Mouse (Mus musculus) CH12.LX (cell line): ENCODE data around the gene Tmem35b. TPM values are rescaled to one million over a fixed set of nuclear protein-coding genes. Genes with fewer than 3 reads are reported as not detected.

Experiments
- DNase-seq: peaks from one replicate; pipeline ENCODE4 v3.0.0-alpha.2; 2013; ENCODE audit errors: extremely low read depth
- H3K27ac ChIP-seq: 2 replicates; pipeline ENCODE4 v1.5.1; 2012; ENCODE audit warnings: low read depth, mild to moderate bottlenecking, control low read depth, moderate library complexity; ENCODE audit not compliant: insufficient read depth
- H3K27me3 ChIP-seq: replicated peaks from 2 replicates; pipeline ENCODE3; 2012; ENCODE audit warnings: inconsistent platforms
- H3K36me3 ChIP-seq, 2 experiments: replicated peaks in 1 of 2; 2 replicates each; pipeline versions ENCODE3 to v1.6.1; 2012; ENCODE audit warnings: inconsistent platforms in 1 of 2, low read length in 1 of 2, mild to moderate bottlenecking in 1 of 2, mixed read lengths in 1 of 2, moderate library complexity in 1 of 2; ENCODE audit not compliant: control insufficient read depth in 1 of 2, insufficient read depth in 1 of 2
- H3K4me1 ChIP-seq, 2 experiments: 2 replicates each; pipeline ENCODE4 v1.6.1; 2012; ENCODE audit warnings: inconsistent platforms in 1 of 2, moderate library complexity in 1 of 2; ENCODE audit not compliant: insufficient read depth in 2 of 2, control insufficient read depth in 1 of 2
- H3K4me2 ChIP-seq: 2 replicates; pipeline ENCODE4 v1.6.1; 2012; ENCODE audit warnings: low read depth, mild to moderate bottlenecking, control low read depth; ENCODE audit not compliant: poor library complexity, insufficient read depth, severe bottlenecking
- H3K4me3 ChIP-seq, 3 experiments: fragments of 150-350 bp in 1 of 3; sonication (generic) in 1 of 3; replicated peaks in 1 of 3; 2 replicates each; pipeline versions ENCODE3 to v1.5.1; 2011 to 2012; ENCODE audit warnings: low read depth in 2 of 3, low read length in 2 of 3, mild to moderate bottlenecking in 2 of 3, moderate library complexity in 2 of 3, control low read depth in 1 of 3, improper control_type of control experiment in 1 of 3, inconsistent platforms in 1 of 3, mixed read lengths in 1 of 3; ENCODE audit not compliant: poor library complexity in 1 of 3
- H3K79me2 ChIP-seq: replicated peaks from 2 replicates; pipeline ENCODE4 v1.6.1; 2012; ENCODE audit warnings: mild to moderate bottlenecking, moderate library complexity; ENCODE audit not compliant: control insufficient read depth, poor library complexity, insufficient read depth, severe bottlenecking; ENCODE audit errors: extremely low read depth
- H3K9ac ChIP-seq: 2 replicates; pipeline ENCODE4 v1.6.1; 2012; ENCODE audit warnings: low read depth, mild to moderate bottlenecking, control low read depth, moderate library complexity; ENCODE audit not compliant: insufficient read depth
- H3K9me3 ChIP-seq: replicated peaks from 2 replicates; pipeline ENCODE3; 2012; ENCODE audit warnings: low read length, inconsistent platforms, mixed read lengths
- BHLHE40 ChIP-seq: IDR thresholded peaks from 2 replicates; pipeline ENCODE4 v1.6.1; 2011; ENCODE audit warnings: mild to moderate bottlenecking, low read depth, low read length, improper control_type of control experiment
- CHD1 ChIP-seq: IDR thresholded peaks from 2 replicates; pipeline ENCODE4 v1.6.1; 2012; ENCODE audit warnings: low read depth, low read length, improper control_type of control experiment, inconsistent platforms
- CTCF ChIP-seq, 2 experiments: IDR thresholded peaks in 1 of 2; conservative IDR thresholded peaks in 1 of 2; 2 replicates each; pipeline ENCODE4 v1.5.1; 2011 to 2012; ENCODE audit warnings: low read depth in 2 of 2, low read length in 2 of 2, improper control_type of control experiment in 1 of 2, inconsistent platforms in 1 of 2, mild to moderate bottlenecking in 1 of 2, moderate library complexity in 1 of 2
- E2F4 ChIP-seq: IDR thresholded peaks from 2 replicates; pipeline ENCODE4 v1.6.1; 2011; ENCODE audit warnings: low read depth, low read length, improper control_type of control experiment; ENCODE audit not compliant: insufficient replicate concordance
- ELF1 ChIP-seq: IDR thresholded peaks from 2 replicates; pipeline ENCODE4 v1.6.1; 2014; ENCODE audit warnings: low read depth, mild to moderate bottlenecking, inconsistent platforms, low read length, improper control_type of control experiment
- EP300 ChIP-seq: IDR thresholded peaks from 2 replicates; pipeline ENCODE4 v1.6.1; 2011; ENCODE audit warnings: low read length, improper control_type of control experiment
- GABPA ChIP-seq: IDR thresholded peaks from 2 replicates; pipeline ENCODE4 v1.6.1; 2012; ENCODE audit warnings: low read depth, low read length, improper control_type of control experiment, inconsistent platforms; ENCODE audit not compliant: insufficient replicate concordance
- HCFC1 ChIP-seq: IDR thresholded peaks from 2 replicates; pipeline ENCODE4 v1.6.1; 2012; ENCODE audit warnings: low read depth, mild to moderate bottlenecking, inconsistent platforms, low read length, improper control_type of control experiment
- IRF4 ChIP-seq: IDR thresholded peaks from 2 replicates; pipeline ENCODE4 v1.6.1; 2014; ENCODE audit warnings: low read depth, mild to moderate bottlenecking, inconsistent platforms, low read length, improper control_type of control experiment
- JUND ChIP-seq: conservative IDR thresholded peaks from 2 replicates; pipeline ENCODE4 v1.6.1; 2011; ENCODE audit warnings: low read depth, low read length, improper control_type of control experiment
- MAX ChIP-seq: IDR thresholded peaks from 2 replicates; pipeline ENCODE4 v1.6.1; 2011; ENCODE audit warnings: low read length, improper control_type of control experiment
- MAZ ChIP-seq: IDR thresholded peaks from 2 replicates; pipeline ENCODE4 v1.6.1; 2012; ENCODE audit warnings: low read depth, mild to moderate bottlenecking, inconsistent platforms, low read length, improper control_type of control experiment, moderate library complexity
- MXI1 ChIP-seq: IDR thresholded peaks from 2 replicates; pipeline ENCODE4 v1.6.1; 2011; ENCODE audit warnings: mild to moderate bottlenecking, low read depth, low read length, improper control_type of control experiment
- MYC ChIP-seq: IDR thresholded peaks from 2 replicates; pipeline ENCODE4 v1.6.1; 2011; ENCODE audit warnings: low read depth, mild to moderate bottlenecking, improper control_type of control experiment, low read length
- NELFE ChIP-seq: IDR thresholded peaks from 2 replicates; pipeline ENCODE4 v1.6.1; 2011; ENCODE audit warnings: low read depth, low read length, improper control_type of control experiment
- NRF1 ChIP-seq: IDR thresholded peaks from 2 replicates; pipeline ENCODE4 v1.6.1; 2014; ENCODE audit warnings: low read depth, mild to moderate bottlenecking, inconsistent platforms, low read length, improper control_type of control experiment, moderate library complexity
- PAX5 ChIP-seq: IDR thresholded peaks from 2 replicates; pipeline ENCODE4 v1.6.1; 2012; ENCODE audit warnings: low read length, inconsistent platforms, mixed read lengths
- POLR2A ChIP-seq: IDR thresholded peaks from 2 replicates; pipeline ENCODE4 v1.6.1; 2011; ENCODE audit warnings: low read depth, mild to moderate bottlenecking, improper control_type of control experiment, low read length
- POLR2AphosphoS2 ChIP-seq: IDR thresholded peaks from 2 replicates; pipeline ENCODE4 v1.6.1; 2011; ENCODE audit warnings: low read depth, low read length, improper control_type of control experiment
- RAD21 ChIP-seq: IDR thresholded peaks from 2 replicates; pipeline ENCODE4 v1.6.1; 2011; ENCODE audit warnings: low read depth, mild to moderate bottlenecking, low read length, improper control_type of control experiment, moderate library complexity
- SIN3A ChIP-seq: IDR thresholded peaks from 2 replicates; pipeline ENCODE4 v1.6.1; 2012; ENCODE audit warnings: low read length, improper control_type of control experiment, inconsistent platforms
- SMC3 ChIP-seq: IDR thresholded peaks from 2 replicates; pipeline ENCODE4 v1.6.1; 2011; ENCODE audit warnings: low read depth, low read length, improper control_type of control experiment
- TCF12 ChIP-seq: IDR thresholded peaks from 2 replicates; pipeline ENCODE4 v1.6.1; 2014; ENCODE audit warnings: low read depth, mild to moderate bottlenecking, inconsistent platforms, low read length, improper control_type of control experiment
- USF1 ChIP-seq: IDR thresholded peaks from 2 replicates; pipeline ENCODE4 v1.6.1; 2014; ENCODE audit warnings: low read depth, mild to moderate bottlenecking, inconsistent platforms, low read length, improper control_type of control experiment
- ZMIZ1 ChIP-seq: IDR thresholded peaks from 2 replicates; pipeline ENCODE4 v1.6.1; 2012; ENCODE audit warnings: low read depth, mild to moderate bottlenecking, inconsistent platforms, low read length, improper control_type of control experiment
- ZNF384 ChIP-seq: IDR thresholded peaks from 2 replicates; pipeline ENCODE4 v1.6.1; 2012; ENCODE audit warnings: low read depth, low read length, improper control_type of control experiment, inconsistent platforms
- dilution Hi-C: fragments of 300-500 bp; cut with MboI; formaldehyde crosslinking; loops from 2 replicates; pipeline ENCODE4 v1.14.3; 2020; ENCODE audit warnings: low sequenced_read_pairs; ENCODE audit not compliant: extremely low pct_unique_long_range_greater_than_20kb, extremely low pct_ligation_motif_present
- in situ Hi-C: fragments of 300-500 bp; cut with MboI; formaldehyde crosslinking; loops from 3 replicates; pipeline ENCODE4 v1.14.3; 2019; ENCODE audit warnings: low sequenced_read_pairs, low pct_ligation_motif_present, low pct_unique_long_range_greater_than_20kb, mixed read lengths
- polyA plus RNA-seq: library from polyadenylated mRNA; unstranded; fragments of >175 nt; gene quantifications from 2 replicates; pipeline ENCODE4 v1.2.1, GENCODE M21; 2012; ENCODE audit warnings: low read depth; ENCODE audit not compliant: insufficient read length
- total RNA-seq, 2 experiments: library from RNA; depleted of rRNA; stranded (reverse); fragments of 300-350 nt in 1 of 2; fragments of >200 nt in 1 of 2; gene quantifications; 2 replicates each; pipeline ENCODE4 v1.2.3; 2012 to 2014

Tmem35b gene
- total and polyA plus RNA-seq, 3 experiments: 7.1 to 14.2 (median 9.4) TPM

DNA sequence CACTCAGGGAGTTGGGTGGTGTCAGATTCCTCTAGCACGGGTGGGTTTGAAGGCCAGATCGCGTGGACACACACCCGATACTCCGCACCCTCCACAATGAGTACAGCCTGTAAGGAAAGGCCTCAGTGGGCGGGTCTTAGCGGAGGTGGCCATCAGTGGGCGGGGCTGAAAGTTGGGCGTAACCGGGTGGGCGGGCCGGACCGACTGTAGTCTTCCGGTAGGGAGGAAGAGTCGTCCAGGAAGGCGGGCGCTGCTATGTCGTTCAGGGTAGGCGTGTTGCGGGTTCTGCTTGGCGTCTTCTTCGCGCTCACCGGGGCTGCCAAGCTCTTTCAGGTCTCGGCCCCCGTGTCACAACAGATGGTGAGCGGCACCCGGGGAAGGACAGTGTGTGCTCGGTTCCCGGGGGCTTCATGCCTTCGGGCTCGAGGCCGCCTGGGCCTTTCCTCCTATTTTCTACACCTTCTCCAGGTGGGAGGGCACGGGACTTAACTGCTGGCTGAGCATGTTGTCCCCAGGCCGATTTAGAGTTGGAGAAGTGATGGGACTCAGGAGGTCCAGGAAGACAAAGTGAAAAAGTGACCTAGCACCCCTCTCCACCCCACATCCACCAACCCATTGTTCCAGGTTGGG is 2.5 kb downstream of the Tmem35b start:
- Histone ChIP-seq H3K79me2 (no peaks in the 10 kb centered on the region), H3K4me3 (peak overlapping the region; percentile 75 to 84 (median 78)), H3K9ac (peak overlapping the region; percentile 83), H3K27me3 (no peaks in the 10 kb centered on the region), H3K27ac (no peak overlapping the region), H3K4me1 (peaks cover 0 to 26% of the 10 kb centered on the region in 2 experiments; a peak in 2 of 4 replicates), H3K9me3 (peaks cover 5% of the 10 kb centered on the region), H3K4me2 (peak overlapping the region; percentile 63), H3K36me3 (peaks cover 5 to 30% of the 10 kb centered on the region in 2 experiments)
- DNase-seq: peak; percentile 94
- TF ChIP-seq NELFE (peak; percentile 80), POLR2A (peak; percentile 89), JUND (no peak), E2F4 (0 out of 2 replicates have a peak, but pooled peaks have one; percentile 54), POLR2AphosphoS2 (no peak), MXI1 (peak; percentile 37; the same call in 1 of the 2 replicates), CHD1 (no peak), MAX (no peak), MAZ (no peak), SIN3A (peak; percentile 77), ZNF384 (no peak), NRF1 (peak; percentile 25; the same call in 1 of the 2 replicates), GABPA (no peak), PAX5 (no peak), BHLHE40 (no peak), ELF1 (peak; percentile 91), SMC3 (no peak), RAD21 (no peak), MYC (no peak), ZMIZ1 (peak; percentile 80), EP300 (no peak), IRF4 (peak; percentile 35; the same call in 1 of the 2 replicates), CTCF (conservative IDR thresholded peaks at IDR 0.05 in 1 of 2, IDR thresholded peaks at IDR 0.05 in 1 of 2; ENCODE audit: low read depth in 2 of 2, low read length in 2 of 2) (no peak), HCFC1 (peak; percentile 51), USF1 (no peak), TCF12 (peak; percentile 41; the same call in 1 of the 2 replicates)
- in situ Hi-C loops (no loop called here), dilution Hi-C loops (no loop called here)
